Mouse (Mus musculus): ENCODE data around the gene Ptprn2.

DNA sequence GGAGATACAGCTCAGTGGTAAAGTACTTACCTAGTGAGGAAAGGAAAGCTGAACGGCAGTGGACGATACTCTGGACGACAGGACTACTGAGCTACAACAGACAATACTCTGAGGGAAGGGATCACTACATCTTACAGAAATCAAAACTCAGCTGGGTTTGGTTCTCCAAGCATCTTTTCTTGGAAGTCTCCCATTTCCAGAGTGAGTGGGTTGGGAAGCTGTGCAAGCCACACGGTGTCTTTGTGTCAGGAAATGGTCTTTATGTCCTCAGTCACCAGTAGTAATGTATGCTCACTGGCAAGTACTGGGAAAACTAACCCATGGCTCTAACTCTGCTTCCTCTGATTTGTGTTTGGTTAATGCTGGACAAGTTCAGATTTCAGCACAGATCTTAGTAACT is 724.9 kb downstream of the Ptprn2 start:
- no peak for TF ChIP-seq CTCF (IDR thresholded peaks at IDR 0.05; ENCODE audit: borderline replicate concordance, control insufficient read depth, extremely low read depth, insufficient read depth, low read length, poor library complexity)
- no peak for TF ChIP-seq POLR2A (IDR thresholded peaks at IDR 0.05; ENCODE audit: control insufficient read depth, extremely low read depth, insufficient read depth, low read length, poor library complexity)
